Mouse (Mus musculus): Measurements from ENCODE around the gene Nfx1. TPM values are rescaled to one million over a fixed set of nuclear protein-coding genes. Genes with fewer than 3 reads are reported as not detected.
A peak's percentile ranks its signal among the peaks of the same experiment; 100 is the strongest.
"Not testable (repeated sequence)": the region's sequence is repeated elsewhere in the genome, so short reads cannot be mapped to it uniquely, and the experiment has no call there.

The Nfx1 gene
- polyA plus RNA-seq (2015; fragmentation: Nextera tagmentation; extraction: Ambion mirVana), result 77.6 and 80.9 TPM in 2 replicates

- peaks cover 18% of the 10 kb centered on the region for H3K4me1 ChIP-seq
- H3K9ac ChIP-seq, result peak within 1 kb of the TSS; percentile 76
- H3K9me3 ChIP-seq, result no peaks in the 10 kb centered on the region
- peak within 1 kb of the TSS; percentile 70 for H3K4me2 ChIP-seq
- no peaks in the 10 kb centered on the region for H3K27me3 ChIP-seq
- WGBS, result under 1% methylated on average over 66 of the region's 85 CpGs
- H3K4me3 ChIP-seq, result peak within 1 kb of the TSS; percentile 96
- peaks cover 13% of the 10 kb centered on the region; the same call in 1 of the 2 replicates for H3K36me3 ChIP-seq
- ATAC-seq (ENCODE audit: borderline replicate concordance, extremely low read depth, low FRiP score, low TSS enrichment), result peak; percentile 96
- peak within 1 kb of the TSS; percentile 95 for H3K27ac ChIP-seq
These were observed at the start of gene Nfx1 for GRCm38 (mm10) chr4:40970842-40971701. Gene Nfx1 (plus strand): TSS chr4:40970906.

- H3K9ac ChIP-seq, result no peak overlapping the region
- whole genome bisulfite sequencing, result 54% methylated on average over 3 of the region's 3 CpGs
- no peaks in the 10 kb centered on the region for H3K36me3 ChIP-seq
- H3K4me1 ChIP-seq, result no peaks in the 10 kb centered on the region
- H3K4me3 ChIP-seq, result no peak overlapping the region
- no peaks in the 10 kb centered on the region for H3K9me3 ChIP-seq
- H3K4me2 ChIP-seq, result no peak overlapping the region
- H3K27me3 ChIP-seq, result no peaks in the 10 kb centered on the region
- no peak overlapping the region for H3K27ac ChIP-seq
- ATAC-seq (ENCODE audit: borderline replicate concordance, extremely low read depth, low FRiP score, low TSS enrichment), result no peak
These were observed 49.4 kb upstream of the Nfx1 start for GRCm38 (mm10) chr4:40921288-40921687.

- Histone ChIP-seq H3K27ac (no peak overlapping the region), H3K27me3 (no peaks in the 10 kb centered on the region), H3K9me3 (no peaks in the 10 kb centered on the region), H3K9ac (no peak overlapping the region), H3K4me1 (no peaks in the 10 kb centered on the region), H3K4me3 (no peak overlapping the region), H3K36me3 (no peaks in the 10 kb centered on the region), H3K4me2 (no peak overlapping the region)
- ATAC-seq (ENCODE audit: borderline replicate concordance, extremely low read depth, low FRiP score, low TSS enrichment), result no peak
- WGBS, result 68% methylated on average over 6 of the region's 6 CpGs
These were observed 47.5 kb upstream of the Nfx1 start for GRCm38 (mm10) chr4:40923087-40923651.

- no peak overlapping the region for H3K4me2 ChIP-seq
- no peaks in the 10 kb centered on the region for H3K4me1 ChIP-seq
- no peaks in the 10 kb centered on the region for H3K9me3 ChIP-seq
- H3K4me3 ChIP-seq, result no peak overlapping the region
- 49% methylated on average over 3 of the region's 3 CpGs for WGBS
- no peaks in the 10 kb centered on the region for H3K36me3 ChIP-seq
- no peaks in the 10 kb centered on the region for H3K27me3 ChIP-seq
- ATAC-seq (ENCODE audit: borderline replicate concordance, extremely low read depth, low FRiP score, low TSS enrichment), result no peak
- H3K9ac ChIP-seq, result no peak overlapping the region
- H3K27ac ChIP-seq, result no peak overlapping the region
These were observed 45.1 kb upstream of the Nfx1 start for GRCm38 (mm10) chr4:40925568-40925967.

GRCm38 (mm10) chr4:40929046-40929445, 41.7 kb upstream of the Nfx1 start:
- H3K4me2 ChIP-seq, result no peak overlapping the region
- no peak overlapping the region for H3K9ac ChIP-seq
- no peaks in the 10 kb centered on the region for H3K9me3 ChIP-seq
- 86% methylated on average over 7 of the region's 7 CpGs for WGBS
- no peak overlapping the region for H3K27ac ChIP-seq
- ATAC-seq (ENCODE audit: borderline replicate concordance, extremely low read depth, low FRiP score, low TSS enrichment), result no peak
- H3K36me3 ChIP-seq, result peaks cover 15% of the 10 kb centered on the region
- no peaks in the 10 kb centered on the region for H3K27me3 ChIP-seq
- H3K4me1 ChIP-seq, result no peaks in the 10 kb centered on the region
- no peak overlapping the region for H3K4me3 ChIP-seq

- no peaks in the 10 kb centered on the region for H3K4me1 ChIP-seq
- no peak overlapping the region for H3K4me2 ChIP-seq
- ATAC-seq (ENCODE audit: borderline replicate concordance, extremely low read depth, low FRiP score, low TSS enrichment), result no peak
- no peak overlapping the region for H3K4me3 ChIP-seq
- 70% methylated on average over 5 of the region's 5 CpGs for WGBS
- no peaks in the 10 kb centered on the region for H3K27me3 ChIP-seq
- peaks cover 51% of the 10 kb centered on the region for H3K36me3 ChIP-seq
- no peaks in the 10 kb centered on the region for H3K9me3 ChIP-seq
- no peak overlapping the region for H3K9ac ChIP-seq
- H3K27ac ChIP-seq, result no peak overlapping the region
These were observed 37.0 kb upstream of the Nfx1 start for GRCm38 (mm10) chr4:40933694-40934093.

- H3K36me3 ChIP-seq, result peaks cover 57% of the 10 kb centered on the region
- H3K9me3 ChIP-seq; H3K4me3 ChIP-seq; H3K9ac ChIP-seq; H3K4me2 ChIP-seq; H3K27ac ChIP-seq; H3K27me3 ChIP-seq; ATAC-seq (ENCODE audit: borderline replicate concordance, extremely low read depth, low FRiP score, low TSS enrichment); H3K4me1 ChIP-seq: not testable (repeated sequence)
- 85% methylated on average over 3 of the region's 3 CpGs for WGBS
These were observed 36.3 kb upstream of the Nfx1 start for GRCm38 (mm10) chr4:40934369-40934768.

GRCm38 (mm10) chr4:40936175-40936839, 34.4 kb upstream of the Nfx1 start:
- ATAC-seq (ENCODE audit: borderline replicate concordance, extremely low read depth, low FRiP score, low TSS enrichment), result no peak
- H3K4me3 ChIP-seq, result no peak overlapping the region
- peaks cover 77% of the 10 kb centered on the region for H3K36me3 ChIP-seq
- H3K9me3 ChIP-seq, result no peaks in the 10 kb centered on the region; the same call in 1 of the 2 replicates
- H3K4me1 ChIP-seq, result no peaks in the 10 kb centered on the region
- 79% methylated on average over 9 of the region's 9 CpGs for whole genome bisulfite sequencing
- no peak overlapping the region for H3K27ac ChIP-seq
- no peak overlapping the region for H3K4me2 ChIP-seq
- H3K9ac ChIP-seq, result no peak overlapping the region
- H3K27me3 ChIP-seq, result no peaks in the 10 kb centered on the region

GRCm38 (mm10) chr4:40938793-40939192, 31.9 kb upstream of the Nfx1 start:
- Histone ChIP-seq H3K27ac (no peak overlapping the region), H3K36me3 (peaks cover 89% of the 10 kb centered on the region), H3K4me2 (no peak overlapping the region), H3K9me3 (no peaks in the 10 kb centered on the region; the same call in 1 of the 2 replicates), H3K27me3 (no peaks in the 10 kb centered on the region), H3K9ac (no peak overlapping the region), H3K4me1 (no peaks in the 10 kb centered on the region), H3K4me3 (no peak overlapping the region)
- 89% methylated on average over 5 of the region's 5 CpGs for WGBS
- no peak for ATAC-seq (ENCODE audit: borderline replicate concordance, extremely low read depth, low FRiP score, low TSS enrichment)

GRCm38 (mm10) chr4:40943651-40944050, 27.1 kb upstream of the Nfx1 start:
- Histone ChIP-seq H3K4me2 (no peak overlapping the region), H3K27ac (no peak overlapping the region), H3K4me1 (peaks cover 11% of the 10 kb centered on the region), H3K27me3 (no peaks in the 10 kb centered on the region), H3K36me3 (peaks cover 71% of the 10 kb centered on the region), H3K9me3 (no peaks in the 10 kb centered on the region; the same call in 1 of the 2 replicates), H3K9ac (no peak overlapping the region), H3K4me3 (no peak overlapping the region)
- no peak for ATAC-seq (ENCODE audit: borderline replicate concordance, extremely low read depth, low FRiP score, low TSS enrichment)
- WGBS, result 97% methylated on average over 5 of the region's 5 CpGs

GRCm38 (mm10) chr4:40946516-40947121, 24.1 kb upstream of the Nfx1 start:
- Histone ChIP-seq H3K27me3 (no peaks in the 10 kb centered on the region), H3K36me3 (peaks cover 53% of the 10 kb centered on the region), H3K4me2 (peak overlapping the region; percentile 61), H3K4me3 (peak overlapping the region; percentile 84), H3K9ac (peak overlapping the region; percentile 87), H3K27ac (no peak overlapping the region), H3K9me3 (no peaks in the 10 kb centered on the region), H3K4me1 (peaks cover 20% of the 10 kb centered on the region)
- 77% methylated on average over 7 of the region's 7 CpGs for WGBS
- ATAC-seq (ENCODE audit: borderline replicate concordance, extremely low read depth, low FRiP score, low TSS enrichment), result no peak

All from lung, embryonic 15.5 days (tissue).